Mouse (Mus musculus): Measurements from ENCODE around the gene Spink8. TPM values are rescaled to one million over a fixed set of nuclear protein-coding genes. Genes with fewer than 3 reads are reported as not detected.

The Spink8 gene
- polyA plus RNA-seq, 1 experiment from 2014 or later: 0.18 TPM

GRCm38 (mm10) chr9:109813424-109813823, 1.3 kb downstream of the Spink8 start:
- Histone ChIP-seq H3K27ac (ENCODE audit: low read length) (no peak overlapping the region), H3K9ac (ENCODE audit: low read depth, low read length) (no peak overlapping the region), H3K9me3 (ENCODE audit: control insufficient read depth, low read length) (no peaks in the 10 kb centered on the region), H3K27me3 (replicated peaks; ENCODE audit: control insufficient read depth, insufficient read depth, low read length) (no peaks in the 10 kb centered on the region), H3K36me3 (ENCODE audit: control insufficient read depth, insufficient read depth, low read length) (no peaks in the 10 kb centered on the region), H3K4me1 (ENCODE audit: control insufficient read depth, insufficient read depth, low read length) (no peaks in the 10 kb centered on the region), H3K4me3 (ENCODE audit: low read length) (no peak overlapping the region), H3K4me2 (ENCODE audit: low read depth, low read length) (no peak overlapping the region)
- WGBS: 49% methylated on average over 7 of the region's 7 CpGs
- no peak for ATAC-seq

GRCm38 (mm10) chr9:109816341-109816740, 4.3 kb downstream of the Spink8 start:
- 37% methylated on average over 6 of the region's 6 CpGs for WGBS
- H3K9me3 ChIP-seq (ENCODE audit: control insufficient read depth, low read length): no peaks in the 10 kb centered on the region
- no peak overlapping the region for H3K27ac ChIP-seq (ENCODE audit: low read length)

GRCm38 (mm10) chr9:109825739-109826138, 13.7 kb downstream of the Spink8 start:
- Histone ChIP-seq H3K36me3 (ENCODE audit: control insufficient read depth, insufficient read depth, low read length) (no peaks in the 10 kb centered on the region), H3K27me3 (replicated peaks; ENCODE audit: control insufficient read depth, insufficient read depth, low read length) (no peaks in the 10 kb centered on the region), H3K4me3 (ENCODE audit: low read length) (no peak overlapping the region), H3K9me3 (ENCODE audit: control insufficient read depth, low read length) (no peaks in the 10 kb centered on the region), H3K27ac (ENCODE audit: low read length) (no peak overlapping the region), H3K4me1 (ENCODE audit: control insufficient read depth, insufficient read depth, low read length) (no peaks in the 10 kb centered on the region), H3K9ac (ENCODE audit: low read depth, low read length) (no peak overlapping the region), H3K4me2 (ENCODE audit: low read depth, low read length) (no peak overlapping the region)
- no peak for ATAC-seq
- 58% methylated on average over 4 of the region's 4 CpGs for WGBS

More at GRCm38 (mm10) chr9:109816341-109816740, 4.3 kb downstream of the Spink8 start:
- ATAC-seq: no peak; the same call in 1 of the 2 replicates
- Histone ChIP-seq H3K4me1 (ENCODE audit: control insufficient read depth, insufficient read depth, low read length) (no peaks in the 10 kb centered on the region), H3K36me3 (ENCODE audit: control insufficient read depth, insufficient read depth, low read length) (no peaks in the 10 kb centered on the region), H3K27me3 (replicated peaks; ENCODE audit: control insufficient read depth, insufficient read depth, low read length) (no peaks in the 10 kb centered on the region), H3K4me2 (ENCODE audit: low read depth, low read length) (no peak overlapping the region), H3K4me3 (ENCODE audit: low read length) (no peak overlapping the region), H3K9ac (ENCODE audit: low read depth, low read length) (no peak overlapping the region)

GRCm38 (mm10) chr9:109826181-109826580, 14.1 kb downstream of the Spink8 start:
- ATAC-seq: no peak
- Histone ChIP-seq H3K36me3 (ENCODE audit: control insufficient read depth, insufficient read depth, low read length) (no peaks in the 10 kb centered on the region), H3K27ac (ENCODE audit: low read length) (no peak overlapping the region), H3K27me3 (replicated peaks; ENCODE audit: control insufficient read depth, insufficient read depth, low read length) (no peaks in the 10 kb centered on the region), H3K9me3 (ENCODE audit: control insufficient read depth, low read length) (no peaks in the 10 kb centered on the region), H3K4me3 (ENCODE audit: low read length) (no peak overlapping the region), H3K9ac (ENCODE audit: low read depth, low read length) (no peak overlapping the region), H3K4me1 (ENCODE audit: control insufficient read depth, insufficient read depth, low read length) (no peaks in the 10 kb centered on the region), H3K4me2 (ENCODE audit: low read depth, low read length) (no peak overlapping the region)
- 78% methylated on average over 5 of the region's 5 CpGs for WGBS

GRCm38 (mm10) chr9:109832391-109833087, 20.5 kb downstream of the Spink8 start, which contains the start of gene Nme6:
TSS of gene Nme6 (plus strand) at chr9:109832749.
- under 1% methylated on average over 32 of the region's 32 CpGs for WGBS
- Histone ChIP-seq H3K4me3 (ENCODE audit: low read length) (peak within 1 kb of the TSS; percentile 81), H3K9me3 (ENCODE audit: control insufficient read depth, low read length) (no peaks in the 10 kb centered on the region), H3K4me1 (ENCODE audit: control insufficient read depth, insufficient read depth, low read length) (peaks cover 6% of the 10 kb centered on the region; the same call in 1 of the 2 replicates), H3K4me2 (ENCODE audit: low read depth, low read length) (peak within 1 kb of the TSS; percentile 76), H3K36me3 (ENCODE audit: control insufficient read depth, insufficient read depth, low read length) (no peaks in the 10 kb centered on the region), H3K27me3 (replicated peaks; ENCODE audit: control insufficient read depth, insufficient read depth, low read length) (no peaks in the 10 kb centered on the region), H3K27ac (ENCODE audit: low read length) (peak within 1 kb of the TSS; percentile 84), H3K9ac (ENCODE audit: low read depth, low read length) (peak within 1 kb of the TSS; percentile 82)
- ATAC-seq: peak; percentile 99

GRCm38 (mm10) chr9:109833088-109833412, 21.0 kb downstream of the Spink8 start:
- peak; percentile 58 for ATAC-seq
- Histone ChIP-seq H3K36me3 (ENCODE audit: control insufficient read depth, insufficient read depth, low read length) (no peaks in the 10 kb centered on the region), H3K4me3 (ENCODE audit: low read length) (peak overlapping the region; percentile 81), H3K4me1 (ENCODE audit: control insufficient read depth, insufficient read depth, low read length) (peaks cover 6% of the 10 kb centered on the region; the same call in 1 of the 2 replicates), H3K9ac (ENCODE audit: low read depth, low read length) (peak overlapping the region; percentile 82), H3K9me3 (ENCODE audit: control insufficient read depth, low read length) (no peaks in the 10 kb centered on the region), H3K27me3 (replicated peaks; ENCODE audit: control insufficient read depth, insufficient read depth, low read length) (no peaks in the 10 kb centered on the region), H3K27ac (ENCODE audit: low read length) (peak overlapping the region; percentile 84; the same call in 1 of the 2 replicates), H3K4me2 (ENCODE audit: low read depth, low read length) (peak overlapping the region; percentile 74)
- 15% methylated on average over 6 of the region's 6 CpGs for WGBS

GRCm38 (mm10) chr9:109849312-109849758, 37.3 kb downstream of the Spink8 start, which contains the start of gene Camp:
TSS of gene Camp (minus strand) at chr9:109849617.
- H3K4me3 ChIP-seq (ENCODE audit: low read length): no peak within 1 kb of the TSS
- ATAC-seq: peak; percentile 38
- no peaks in the 10 kb centered on the region for H3K27me3 ChIP-seq (replicated peaks; ENCODE audit: control insufficient read depth, insufficient read depth, low read length)
- H3K27ac ChIP-seq (ENCODE audit: low read length): no peak within 1 kb of the TSS
- H3K36me3 ChIP-seq (ENCODE audit: control insufficient read depth, insufficient read depth, low read length): no peaks in the 10 kb centered on the region
- 47% methylated on average over 6 of the region's 6 CpGs for WGBS
- H3K4me1 ChIP-seq (ENCODE audit: control insufficient read depth, insufficient read depth, low read length): no peaks in the 10 kb centered on the region; the same call in 1 of the 2 replicates
- no peak within 1 kb of the TSS for H3K9ac ChIP-seq (ENCODE audit: low read depth, low read length)
- H3K4me2 ChIP-seq (ENCODE audit: low read depth, low read length): no peak within 1 kb of the TSS
- no peaks in the 10 kb centered on the region for H3K9me3 ChIP-seq (ENCODE audit: control insufficient read depth, low read length)

GRCm38 (mm10) chr9:109850099-109850498, 38.0 kb downstream of the Spink8 start:
- no peak overlapping the region for H3K27ac ChIP-seq (ENCODE audit: low read length)
- H3K4me2 ChIP-seq (ENCODE audit: low read depth, low read length): no peak overlapping the region
- H3K4me1 ChIP-seq (ENCODE audit: control insufficient read depth, insufficient read depth, low read length): no peaks in the 10 kb centered on the region; the same call in 1 of the 2 replicates
- 0 out of 2 replicates have a peak, but pooled peaks have one; percentile 4 for ATAC-seq
- no peak overlapping the region for H3K4me3 ChIP-seq (ENCODE audit: low read length)
- H3K9ac ChIP-seq (ENCODE audit: low read depth, low read length): no peak overlapping the region
- WGBS: 85% methylated on average over 5 of the region's 5 CpGs
- no peaks in the 10 kb centered on the region for H3K27me3 ChIP-seq (replicated peaks; ENCODE audit: control insufficient read depth, insufficient read depth, low read length)
- no peaks in the 10 kb centered on the region for H3K9me3 ChIP-seq (ENCODE audit: control insufficient read depth, low read length)
- H3K36me3 ChIP-seq (ENCODE audit: control insufficient read depth, insufficient read depth, low read length): no peaks in the 10 kb centered on the region

GRCm38 (mm10) chr9:109854341-109854740, 42.3 kb downstream of the Spink8 start:
- Histone ChIP-seq H3K9ac (ENCODE audit: low read depth, low read length) (no peak overlapping the region), H3K9me3 (ENCODE audit: control insufficient read depth, low read length) (no peaks in the 10 kb centered on the region), H3K36me3 (ENCODE audit: control insufficient read depth, insufficient read depth, low read length) (no peaks in the 10 kb centered on the region), H3K4me3 (ENCODE audit: low read length) (no peak overlapping the region), H3K27me3 (replicated peaks; ENCODE audit: control insufficient read depth, insufficient read depth, low read length) (no peaks in the 10 kb centered on the region), H3K4me1 (ENCODE audit: control insufficient read depth, insufficient read depth, low read length) (no peaks in the 10 kb centered on the region; the same call in 1 of the 2 replicates), H3K4me2 (ENCODE audit: low read depth, low read length) (no peak overlapping the region), H3K27ac (ENCODE audit: low read length) (no peak overlapping the region)
- ATAC-seq: no peak
- WGBS: 80% methylated on average over 2 of the region's 2 CpGs

Data from intestine, embryonic 16.5 days (tissue).